In the genomic region with DNA sequence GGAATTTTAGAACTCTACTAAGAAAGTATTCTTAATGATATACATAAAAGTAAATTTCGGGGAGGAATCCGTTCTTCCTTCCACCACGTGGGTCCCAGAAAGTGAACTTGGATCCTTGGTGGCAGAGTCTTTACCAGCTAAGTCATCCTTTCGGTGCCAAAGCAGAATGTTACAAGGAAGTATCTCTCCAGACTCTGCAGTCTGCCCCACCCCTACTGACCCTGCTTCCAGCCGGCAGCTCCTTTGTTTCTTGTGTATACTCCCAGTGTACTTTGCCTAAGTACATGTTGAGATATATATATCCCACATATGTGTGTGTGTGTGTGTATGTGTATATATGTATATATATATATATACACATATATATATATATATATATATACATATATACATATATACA, we compare ENCODE assay signal across 22 mouse cellular contexts. TPM values are rescaled to one million over a fixed set of nuclear protein-coding genes. Genes with fewer than 3 reads are reported as not detected.
DNase-seq lines count a peak whose midpoint lies in the region; ATAC-seq and TF ChIP-seq lines count a peak whose summit lies in the region.
"Had no signal": no experiment of that assay in that cellular context is flagged by ENCODE, and none has a peak within 500 bp of the region (broad histone marks: within the 10 kb centered on the region; RNA-seq: fewer than 3 reads in every experiment).

No protein-coding gene starts in this region.

- WGBS in intestine, postnatal 0 days = 51% methylated on average over 5 of the region's 5 CpGs
- 31% methylated on average over 5 of the region's 5 CpGs for WGBS in small intestine, adult 2 months
- 69% methylated on average over 5 of the region's 5 CpGs for WGBS in stomach, postnatal 0 days

- ATAC-seq in intestine, postnatal 0 days = peak; percentile 62
- peak; percentile 49 for ATAC-seq in stomach, postnatal 0 days (ENCODE audit: low FRiP score, low TSS enrichment)
- ATAC-seq: forebrain, embryonic 14.5 days; forebrain, embryonic 16.5 days had no signal

- H3K36me3 ChIP-seq in intestine, postnatal 0 days (ENCODE audit: control insufficient read depth, insufficient read depth) = peaks cover 11% of the 10 kb centered on the region; the same call in 1 of the 2 replicates
- peaks cover 8% of the 10 kb centered on the region for H3K36me3 ChIP-seq in small intestine, adult 2 months (ENCODE audit: control insufficient read depth, insufficient read depth, low read length)
- H3K36me3 ChIP-seq in stomach, postnatal 0 days (ENCODE audit: control insufficient read depth, insufficient read depth, low read length) = no peaks in the 10 kb centered on the region

- H3K27ac ChIP-seq in intestine, postnatal 0 days (ENCODE audit: low read depth, low read length) = no peak overlapping the region; the same call in 1 of the 2 replicates
- peak overlapping the region; percentile 59 for H3K27ac ChIP-seq in small intestine, adult 2 months (ENCODE audit: insufficient read depth, low read depth, low read length)
- peak overlapping the region; percentile 88; the same call in 1 of the 2 replicates for H3K27ac ChIP-seq in stomach, postnatal 0 days (replicated peaks)
- H3K27ac ChIP-seq: embryonic facial prominence, embryonic 13.5 days; embryonic facial prominence, embryonic 15.5 days; forebrain, embryonic 10.5 days; forebrain, embryonic 12.5 days had no signal

- DNase-seq in stomach, postnatal 0 days (ENCODE audit: low spot score) = peak; percentile 57
- DNase-seq in heart, adult 8-10 months (ENCODE audit: low spot score) = no peak
- DNase-seq in left cerebral cortex, adult 8-10 months (ENCODE audit: low spot score in 2 of 2) = no peak
- DNase-seq: adrenal gland, adult 2 months; adrenal gland, postnatal 10 days; adrenal gland, postnatal 25 days; cerebellum, adult 11 months; cerebellum, adult 18-20 months; cerebellum, adult 8-10 months; cerebellum, adult 9-11 months; cerebellum, postnatal 14 days; cerebellum, postnatal 36 days; embryo, embryonic 11 days had no signal

- no peak overlapping the region for H3K9ac ChIP-seq in intestine, postnatal 0 days (ENCODE audit: low read depth, low read length)
- no peak overlapping the region for H3K9ac ChIP-seq in stomach, postnatal 0 days (ENCODE audit: low read length)
- H3K9ac ChIP-seq: embryonic facial prominence, embryonic 13.5 days; embryonic facial prominence, embryonic 15.5 days; forebrain, embryonic 12.5 days had no signal

- 0 out of 2 replicates have a peak overlapping the region, but pooled peaks have one; percentile 17 for H3K4me2 ChIP-seq in intestine, postnatal 0 days (replicated peaks; ENCODE audit: low read depth)
- H3K4me2 ChIP-seq in stomach, postnatal 0 days (replicated peaks; ENCODE audit: low read depth) = no peak overlapping the region
- H3K4me2 ChIP-seq: embryonic facial prominence, embryonic 13.5 days; embryonic facial prominence, embryonic 15.5 days; forebrain, embryonic 12.5 days had no signal

- no peak overlapping the region for H3K4me3 ChIP-seq in intestine, postnatal 0 days (ENCODE audit: low read depth, low read length)
- no peak overlapping the region for H3K4me3 ChIP-seq in small intestine, adult 2 months (ENCODE audit: low read depth, low read length)
- no peak overlapping the region for H3K4me3 ChIP-seq in stomach, postnatal 0 days (ENCODE audit: low read depth, low read length)
- H3K4me3 ChIP-seq: embryonic facial prominence, embryonic 13.5 days; embryonic facial prominence, embryonic 15.5 days; erythroblast, embryonic 14.5 days; forebrain, embryonic 10.5 days; forebrain, embryonic 12.5 days had no signal

- H3K4me1 ChIP-seq in intestine, postnatal 0 days (replicated peaks; ENCODE audit: control insufficient read depth, insufficient read depth, low read length) = 0 out of 2 replicates have a peak, but pooled peaks cover 6% of the 10 kb centered on the region
- H3K4me1 ChIP-seq in small intestine, adult 2 months (ENCODE audit: control insufficient read depth, insufficient read depth, insufficient read length, low read length) = peaks cover 35% of the 10 kb centered on the region
- H3K4me1 ChIP-seq in stomach, postnatal 0 days (replicated peaks; ENCODE audit: control insufficient read depth, insufficient read depth) = no peaks in the 10 kb centered on the region; the same call in 1 of the 2 replicates

- H3K9me3 ChIP-seq in intestine, postnatal 0 days (ENCODE audit: control insufficient read depth) = no peaks in the 10 kb centered on the region
- no peaks in the 10 kb centered on the region for H3K9me3 ChIP-seq in stomach, postnatal 0 days (ENCODE audit: control insufficient read depth, low read length)
- H3K9me3 ChIP-seq: embryonic facial prominence, embryonic 13.5 days; embryonic facial prominence, embryonic 15.5 days; forebrain, embryonic 10.5 days; forebrain, embryonic 12.5 days had no signal

- no peak for TF ChIP-seq EP300 in stomach, postnatal 0 days (optimal IDR thresholded peaks at IDR 0.05)

- TF ChIP-seq POLR2A in small intestine, adult 2 months (IDR thresholded peaks at IDR 0.05; ENCODE audit: low read depth, low read length) = no peak

- no peak for TF ChIP-seq CTCF in intestine, postnatal 0 days (IDR thresholded peaks at IDR 0.05; ENCODE audit: low read depth)
- TF ChIP-seq CTCF in small intestine, adult 2 months (IDR thresholded peaks at IDR 0.05; ENCODE audit: extremely low read depth, insufficient read length, insufficient replicate concordance, low read depth, low read length) = no peak
- TF ChIP-seq CTCF in stomach, postnatal 0 days (IDR thresholded peaks at IDR 0.05; ENCODE audit: low read depth) = no peak

- no peaks in the 10 kb centered on the region for H3K27me3 ChIP-seq in intestine, postnatal 0 days (replicated peaks; ENCODE audit: control insufficient read depth, insufficient read depth, low read length)
- H3K27me3 ChIP-seq in small intestine, adult 2 months (ENCODE audit: control insufficient read depth, insufficient read depth, low read length) = no peaks in the 10 kb centered on the region
- H3K27me3 ChIP-seq in stomach, postnatal 0 days (ENCODE audit: control insufficient read depth, insufficient read depth, low read length) = no peaks in the 10 kb centered on the region
- H3K27me3 ChIP-seq: embryonic facial prominence, embryonic 13.5 days; embryonic facial prominence, embryonic 15.5 days; forebrain, embryonic 12.5 days had no signal

RNA-seq across cellular contexts. Expression of a gene that starts 6.3 kb away (rescaled TPM):
- 298 and 303 TPM in 2 replicates for polyA plus RNA-seq in intestine, postnatal 0 days (2015; fragmentation: Nextera tagmentation; extraction: Ambion mirVana)
- 32.0 and 33.2 TPM in 2 replicates for polyA plus RNA-seq in small intestine, adult 2 months (2012; rRNA removed)
- polyA plus RNA-seq in stomach, postnatal 0 days (2015; fragmentation: Nextera tagmentation; extraction: Ambion mirVana) = 281 and 313 TPM in 2 replicates
- total RNA-seq in heart, adult 8-10 months (2022) = 10 to 100 TPM; 11.3 to 13.9 (median 12.7) TPM
- 10 to 100 TPM; 30.2 to 34.2 (median 31.3) TPM for total RNA-seq in left cerebral cortex, adult 8-10 months (2022)

RNA-seq across cellular contexts. Expression of a gene that starts 38.1 kb away (rescaled TPM):
- 40.6 and 41.9 TPM in 2 replicates for polyA plus RNA-seq in intestine, postnatal 0 days (2015; fragmentation: Nextera tagmentation; extraction: Ambion mirVana)
- polyA plus RNA-seq in small intestine, adult 2 months (2012; rRNA removed) = 3.6 and 8.4 TPM in 2 replicates
- polyA plus RNA-seq in stomach, postnatal 0 days (2015; fragmentation: Nextera tagmentation; extraction: Ambion mirVana) = 43.4 and 46.0 TPM in 2 replicates
- 10 to 100 TPM; 48.0 to 56.8 (median 54.2) TPM for total RNA-seq in heart, adult 8-10 months (2022)
- total RNA-seq in left cerebral cortex, adult 8-10 months (2022) = 10 to 100 TPM; 38.0 to 42.8 (median 38.5) TPM

RNA-seq across cellular contexts. Expression of a gene that starts 38.2 kb away (rescaled TPM):
- 650 and 657 TPM in 2 replicates for polyA plus RNA-seq in intestine, postnatal 0 days (2015; fragmentation: Nextera tagmentation; extraction: Ambion mirVana)
- 62.6 and 64.6 TPM in 2 replicates for polyA plus RNA-seq in small intestine, adult 2 months (2012; rRNA removed)
- 917 and 919 TPM in 2 replicates for polyA plus RNA-seq in stomach, postnatal 0 days (2015; fragmentation: Nextera tagmentation; extraction: Ambion mirVana)
- 100 to 1,000 TPM; 607 to 701 (median 666) TPM for total RNA-seq in heart, adult 8-10 months (2022)
- 100 to 1,000 TPM; 777 to 853 (median 798) TPM for total RNA-seq in left cerebral cortex, adult 8-10 months (2022)
